Mouse (Mus musculus): ENCODE results near the gene Faap100.

Gene Faap100

GRCm38 (mm10) chr11:120320156-120320555, 58.4 kb downstream of the Faap100 start:
- in situ Hi-C loops (cut with MseI, MboI) = no loop called here

GRCm38 (mm10) chr11:120319310-120319709, 59.3 kb downstream of the Faap100 start:
- in situ Hi-C loops (cut with MseI, MboI) = no loop called here

Measured in mouse trophoblast stem cell (cell line).